Mouse (Mus musculus) erythroblast, embryonic 14.5 days (primary cell): ENCODE data around the gene Relt. TPM values are rescaled to one million over a fixed set of nuclear protein-coding genes. Genes with fewer than 3 reads are reported as not detected.

Experiments used
- H3K27me3 ChIP-seq: 2 replicates; pipeline ENCODE4 v1.6.1; 2012; ENCODE audit warnings: inconsistent platforms; ENCODE audit not compliant: control insufficient read depth
- H3K36me3 ChIP-seq: 2 replicates; pipeline ENCODE4 v1.6.1; 2012; ENCODE audit warnings: mild to moderate bottlenecking, inconsistent platforms; ENCODE audit not compliant: control insufficient read depth
- H3K4me1 ChIP-seq: 2 replicates; pipeline ENCODE4 v1.6.1; 2012; ENCODE audit warnings: inconsistent platforms; ENCODE audit not compliant: control insufficient read depth
- H3K4me3 ChIP-seq: replicated peaks from 2 replicates; pipeline ENCODE3; 2012; ENCODE audit warnings: moderate library complexity, mild to moderate bottlenecking, inconsistent platforms
- H3K9me3 ChIP-seq: 2 replicates; pipeline ENCODE4 v1.6.1; 2012; ENCODE audit warnings: low read length, inconsistent platforms, mixed read lengths; ENCODE audit not compliant: control insufficient read depth
- GATA1 ChIP-seq: IDR thresholded peaks from 2 replicates; pipeline ENCODE4 v1.6.1; 2012; ENCODE audit warnings: low read length, inconsistent platforms, mixed read lengths
- TAL1 ChIP-seq: IDR thresholded peaks from 3 replicates; pipeline ENCODE4 v1.6.1; 2012; ENCODE audit warnings: low read length, inconsistent platforms, mixed read lengths
- polyA plus RNA-seq: library from polyadenylated mRNA; stranded (reverse); fragments of >175 nt; gene quantifications from 2 replicates; pipeline ENCODE4 v1.2.3, GENCODE M21; 2012

The Relt gene
- polyA plus RNA-seq, 1 experiment, result 17.6 TPM

- Histone ChIP-seq H3K36me3 (no peaks in the 10 kb centered on the region), H3K27me3 (no peaks in the 10 kb centered on the region), H3K9me3 (no peaks in the 10 kb centered on the region), H3K4me3 (no peak overlapping the region), H3K4me1 (no peaks in the 10 kb centered on the region)
- TF ChIP-seq GATA1 (no peak), TAL1 (no peak)
Observed at GRCm38 (mm10) chr7:100902451-100903137, 39.3 kb upstream of the Relt start.

GRCm38 (mm10) chr7:100897828-100898227 lies 34.6 kb upstream of the Relt start:
- Histone ChIP-seq H3K9me3 (no peaks in the 10 kb centered on the region), H3K4me3 (no peak overlapping the region), H3K36me3 (no peaks in the 10 kb centered on the region), H3K4me1 (peaks cover 3% of the 10 kb centered on the region; the same call in 1 of the 2 replicates), H3K27me3 (peaks cover 31% of the 10 kb centered on the region)
- TF ChIP-seq GATA1 (no peak), TAL1 (no peak)

GRCm38 (mm10) chr7:100894833-100895226 lies 31.6 kb upstream of the Relt start:
- no peak for TF ChIP-seq TAL1
- TF ChIP-seq GATA1, result no peak
- peaks cover 3% of the 10 kb centered on the region; the same call in 1 of the 2 replicates for H3K4me1 ChIP-seq
- H3K9me3 ChIP-seq, result no peaks in the 10 kb centered on the region
- peaks cover 32% of the 10 kb centered on the region for H3K27me3 ChIP-seq
- peak overlapping the region; percentile 24 for H3K4me3 ChIP-seq
- H3K36me3 ChIP-seq, result no peaks in the 10 kb centered on the region; the same call in 1 of the 2 replicates

GRCm38 (mm10) chr7:100894057-100894832 lies 31.0 kb upstream of the Relt start:
- TF ChIP-seq GATA1, result no peak
- TF ChIP-seq TAL1, result no peak
- peaks cover 32% of the 10 kb centered on the region for H3K27me3 ChIP-seq
- no peaks in the 10 kb centered on the region for H3K9me3 ChIP-seq
- peak overlapping the region; percentile 24 for H3K4me3 ChIP-seq
- peaks cover 3% of the 10 kb centered on the region; the same call in 1 of the 2 replicates for H3K4me1 ChIP-seq
- no peaks in the 10 kb centered on the region; the same call in 1 of the 2 replicates for H3K36me3 ChIP-seq

- peaks cover 32% of the 10 kb centered on the region for H3K27me3 ChIP-seq
- no peaks in the 10 kb centered on the region for H3K9me3 ChIP-seq
- no peak for TF ChIP-seq GATA1
- TF ChIP-seq TAL1, result no peak
- H3K4me1 ChIP-seq, result peaks cover 3% of the 10 kb centered on the region; the same call in 1 of the 2 replicates
- no peaks in the 10 kb centered on the region; the same call in 1 of the 2 replicates for H3K36me3 ChIP-seq
- H3K4me3 ChIP-seq, result no peak overlapping the region
Observed at GRCm38 (mm10) chr7:100893249-100894056, 30.2 kb upstream of the Relt start.

GRCm38 (mm10) chr7:100886535-100886934 lies 23.3 kb upstream of the Relt start:
- H3K27me3 ChIP-seq, result no peaks in the 10 kb centered on the region
- no peaks in the 10 kb centered on the region for H3K9me3 ChIP-seq
- H3K4me3 ChIP-seq, result no peak overlapping the region
- TF ChIP-seq TAL1 (no peak), GATA1 (no peak)
- H3K36me3 ChIP-seq, result peaks cover 6% of the 10 kb centered on the region; the same call in 1 of the 2 replicates
- no peaks in the 10 kb centered on the region for H3K4me1 ChIP-seq

- no peak overlapping the region for H3K4me3 ChIP-seq
- H3K36me3 ChIP-seq, result peaks cover 6% of the 10 kb centered on the region; the same call in 1 of the 2 replicates
Observed at GRCm38 (mm10) chr7:100884460-100884859, 21.2 kb upstream of the Relt start.

GRCm38 (mm10) chr7:100881950-100882349 lies 18.7 kb upstream of the Relt start:
- H3K27me3 ChIP-seq, result no peaks in the 10 kb centered on the region
- H3K9me3 ChIP-seq, result no peaks in the 10 kb centered on the region
- no peak overlapping the region for H3K4me3 ChIP-seq
- peaks cover 8% of the 10 kb centered on the region; the same call in 1 of the 2 replicates for H3K36me3 ChIP-seq
- TF ChIP-seq TAL1 (no peak), GATA1 (no peak)
- peaks cover 9% of the 10 kb centered on the region for H3K4me1 ChIP-seq

More at GRCm38 (mm10) chr7:100884460-100884859, 21.2 kb upstream of the Relt start:
- Histone ChIP-seq H3K4me1 (peaks cover 5% of the 10 kb centered on the region), H3K27me3 (no peaks in the 10 kb centered on the region), H3K9me3 (no peaks in the 10 kb centered on the region)
- TF ChIP-seq GATA1 (no peak), TAL1 (no peak)
